Mouse (Mus musculus) small intestine, adult 2 months (tissue): ENCODE results near the gene Tmem218.

Experiments used
- CTCF ChIP-seq: fragments of 200-500 bp; IDR thresholded peaks from 2 replicates; pipeline ENCODE4 v1.5.1; 2012; ENCODE audit warnings: low read depth, mild to moderate bottlenecking, control low read depth, inconsistent platforms, low read length, moderate library complexity, mixed read lengths; ENCODE audit not compliant: insufficient replicate concordance, insufficient read length; ENCODE audit errors: extremely low read depth
- POLR2A ChIP-seq: fragments of 200-500 bp; IDR thresholded peaks from 2 replicates; pipeline ENCODE4 v1.6.1; 2012; ENCODE audit warnings: low read depth, mild to moderate bottlenecking, control low read depth, inconsistent platforms, low read length, moderate library complexity

GRCm38 (mm10) chr9:37181596-37181995, 26.4 kb upstream of the Tmem218 start:
- TF ChIP-seq CTCF (no peak), POLR2A (no peak)
